Mouse (Mus musculus) ES-CJ7 (cell line): ENCODE measurements at regions not wholly inside any gene's neighbourhood (a gene's known extent, or its start where the extent isn't known, plus 50 kb on each side); places are given as distances from the start of the nearest gene placed in this dataset.

Source experiments
- DNase-seq: peaks from one replicate; pipeline ENCODE4 v3.0.0; 2011; ENCODE audit warnings: low read depth, low spot score

- DNase-seq: no peak
Observed at GRCm38 (mm10) chr3:29890764-29891163, 657.0 kb downstream of the Mecom start.

DNA sequence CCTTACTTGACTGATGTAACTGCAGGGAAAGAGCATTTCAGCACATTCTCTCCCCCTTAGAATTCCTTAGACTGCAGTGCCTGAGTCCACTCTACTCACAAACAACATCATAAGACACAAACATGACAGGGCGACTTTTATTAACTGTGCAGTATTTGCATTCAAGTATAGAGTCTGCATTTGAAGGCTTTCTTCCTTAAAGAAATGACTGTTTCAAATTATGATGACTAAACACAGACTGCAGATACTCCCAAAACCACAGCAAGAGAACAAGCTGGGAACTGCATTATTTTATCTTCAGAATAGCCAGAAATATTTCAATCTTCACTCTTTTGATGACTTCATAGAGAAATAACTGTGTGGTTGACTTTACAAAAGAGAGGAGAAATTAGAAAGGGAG is 657.5 kb downstream of the Mecom start:
- no peak for DNase-seq

GRCm38 (mm10) chr3:29889638-29890037 is 658.2 kb downstream of the Mecom start:
- no peak for DNase-seq

DNA sequence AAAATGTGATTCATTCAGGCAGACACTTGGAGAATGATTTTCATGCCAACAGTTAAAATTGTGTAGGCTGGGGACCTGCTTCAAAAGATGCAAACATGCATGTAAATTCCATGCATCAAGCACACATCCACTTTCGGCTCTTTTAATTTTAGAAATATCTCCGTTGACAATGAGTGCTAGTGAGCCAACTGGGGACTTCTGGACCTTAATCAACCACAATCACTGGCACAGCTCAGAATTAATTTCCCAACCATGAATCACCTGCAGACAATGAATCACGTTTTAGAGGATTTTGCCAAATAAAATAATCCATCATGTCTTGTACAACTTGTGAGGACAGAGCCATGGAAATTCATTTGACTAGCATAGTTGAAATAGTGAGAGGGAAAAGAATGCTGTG is 667.8 kb downstream of the Mecom start:
- DNase-seq: no peak

- DNase-seq: no peak
Observed at GRCm38 (mm10) chr3:29875768-29876167, 672.0 kb downstream of the Mecom start.

DNA sequence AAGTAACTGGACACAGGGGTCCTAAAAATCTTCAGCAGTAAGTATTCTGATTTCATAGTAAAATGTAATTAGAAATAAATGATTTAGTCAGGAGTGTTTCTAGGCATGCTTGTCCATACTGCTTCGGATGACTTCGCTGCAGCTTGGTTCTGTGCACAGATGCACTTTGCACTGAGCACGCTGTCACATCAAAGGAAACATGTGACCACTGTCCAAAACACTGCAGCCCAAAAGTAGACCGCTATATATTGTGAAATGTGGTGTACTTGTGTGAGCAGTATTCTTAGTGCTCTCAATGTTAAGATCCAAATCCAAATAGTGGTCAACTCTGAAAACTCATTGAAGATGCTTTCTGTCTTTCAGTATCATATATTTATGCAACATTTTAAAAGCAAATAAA is 685.4 kb downstream of the Mecom start:
- DNase-seq: no peak

DNA sequence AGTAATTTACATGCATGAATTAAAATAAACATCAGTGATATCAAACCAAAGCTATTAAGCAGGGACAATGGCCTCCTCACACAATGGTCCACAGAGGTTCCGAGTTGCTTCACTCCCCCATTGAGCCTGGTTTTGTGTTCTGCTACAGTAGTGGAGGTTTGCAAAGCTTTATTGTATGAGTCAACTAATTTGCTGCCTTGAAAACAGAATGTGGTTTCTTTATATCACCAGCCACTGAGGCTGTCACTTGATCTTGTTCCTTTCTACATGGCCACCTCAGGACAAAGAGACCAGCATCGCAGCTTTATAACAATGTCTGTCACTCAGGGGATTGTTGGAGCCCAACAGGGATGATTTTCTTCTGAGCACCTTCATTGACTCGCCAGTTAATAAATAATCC is 695.3 kb downstream of the Mecom start:
- DNase-seq: no peak

- DNase-seq: no peak
Observed at GRCm38 (mm10) chr3:29835432-29835831, 712.4 kb downstream of the Mecom start.

- no peak for DNase-seq
Observed at GRCm38 (mm10) chr3:29834884-29835283, 712.9 kb downstream of the Mecom start.

- DNase-seq: no peak
Observed at GRCm38 (mm10) chr3:29831346-29831745, 716.5 kb downstream of the Mecom start.

DNA sequence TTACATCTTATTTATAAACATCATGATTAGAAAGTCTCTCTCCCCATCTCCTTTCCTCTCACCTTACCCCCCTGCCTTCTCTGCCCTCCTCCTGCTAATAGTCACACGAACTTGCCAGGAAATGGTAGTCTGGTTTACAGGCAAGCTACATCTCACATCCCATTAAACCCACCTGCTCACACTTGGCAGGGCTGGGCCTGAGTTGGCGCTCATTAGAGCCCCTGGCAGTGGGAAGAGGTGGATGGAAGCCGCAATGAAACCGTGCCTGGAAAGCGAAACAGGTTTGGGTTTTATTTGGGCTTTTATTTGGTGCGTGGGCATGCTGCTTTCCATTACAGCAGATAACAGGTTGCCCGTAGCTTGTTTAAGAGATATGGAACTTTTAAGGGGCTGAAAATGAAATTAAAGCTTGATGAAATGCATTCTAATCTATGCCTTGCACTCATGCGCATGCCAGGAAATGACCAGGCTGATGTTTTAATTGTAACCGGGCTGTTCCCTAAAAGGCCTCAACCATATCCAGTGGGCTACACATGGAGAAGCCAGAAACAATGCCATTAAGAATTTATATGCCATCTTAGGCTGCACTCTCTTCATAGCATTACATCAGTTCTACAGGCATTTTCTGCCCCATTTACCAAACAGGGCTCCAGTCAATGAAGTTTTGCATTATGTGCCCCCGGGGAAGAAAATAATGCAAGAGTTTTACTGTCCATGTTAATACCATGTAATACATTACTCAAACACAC is 725.0 kb downstream of the Mecom start:
- no peak for DNase-seq

GRCm38 (mm10) chr3:29816964-29817363 is 730.8 kb downstream of the Mecom start:
- no peak for DNase-seq

GRCm38 (mm10) chr3:29813276-29813675 is 731.5 kb downstream of the Egfem1 start:
- no peak for DNase-seq

GRCm38 (mm10) chr3:29812480-29813240 is 730.8 kb downstream of the Egfem1 start:
- peak; percentile 42 for DNase-seq

DNA sequence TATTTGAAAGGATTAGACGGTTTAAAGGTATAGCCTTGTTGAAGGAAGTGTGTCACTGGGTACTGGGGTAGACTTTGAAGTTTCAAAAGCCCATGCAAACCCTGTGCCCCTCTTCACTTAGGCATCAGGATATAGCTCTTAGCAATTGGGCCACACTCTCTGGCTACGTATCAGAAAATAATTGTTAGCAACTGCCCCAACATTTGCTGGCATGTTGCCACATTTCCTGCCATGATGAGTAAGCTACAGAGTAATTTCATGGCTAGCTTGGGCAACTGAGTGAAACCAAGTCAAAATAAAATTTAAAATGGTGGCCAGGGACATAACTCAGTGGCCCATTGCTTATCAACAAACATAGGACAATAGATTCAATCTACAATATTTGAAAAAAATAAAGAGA is 724.2 kb downstream of the Egfem1 start:
- DNase-seq: no peak

- DNase-seq: no peak
Observed at GRCm38 (mm10) chr3:29803456-29803855, 721.6 kb downstream of the Egfem1 start.

DNA sequence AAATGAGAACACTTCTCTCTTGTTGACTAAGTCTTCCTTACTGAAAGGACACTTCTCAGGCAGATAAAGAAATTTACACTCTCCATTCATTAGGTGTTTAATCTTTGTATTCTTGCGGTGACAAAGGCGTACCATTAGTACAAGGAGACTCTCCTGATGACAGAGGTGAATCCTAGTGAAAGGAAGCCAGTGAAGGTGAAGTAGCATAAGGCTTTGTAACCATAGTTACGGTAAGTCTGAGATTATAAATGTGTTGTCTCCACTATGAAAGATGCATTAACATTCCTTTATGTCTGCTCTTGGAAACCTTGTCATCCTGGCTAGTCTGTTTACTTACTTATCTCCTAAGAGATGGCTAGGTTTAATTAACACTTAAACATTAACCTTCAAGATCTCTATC is 719.3 kb downstream of the Egfem1 start:
- DNase-seq: no peak

GRCm38 (mm10) chr3:29774365-29774764 is 692.5 kb downstream of the Egfem1 start:
- DNase-seq: no peak

DNA sequence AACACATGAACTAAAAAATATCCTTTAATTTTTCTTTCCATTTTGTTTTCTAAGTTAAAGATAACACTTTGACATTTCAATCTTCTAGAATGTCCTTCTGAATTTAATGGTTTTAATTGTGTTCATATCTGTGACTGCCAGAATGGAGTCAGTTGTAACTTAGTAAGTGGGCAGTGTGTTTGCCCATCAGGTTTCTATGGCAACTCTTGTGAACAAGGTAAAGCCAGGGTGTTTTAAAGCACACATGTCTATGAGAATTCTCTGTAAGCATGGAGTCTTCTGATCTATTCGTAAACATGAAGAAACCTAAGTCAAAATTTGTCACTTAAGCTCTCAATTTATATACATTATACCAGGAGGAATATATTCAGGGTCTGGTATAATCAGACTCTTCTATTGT is 689.4 kb downstream of the Egfem1 start:
- no peak for DNase-seq

DNA sequence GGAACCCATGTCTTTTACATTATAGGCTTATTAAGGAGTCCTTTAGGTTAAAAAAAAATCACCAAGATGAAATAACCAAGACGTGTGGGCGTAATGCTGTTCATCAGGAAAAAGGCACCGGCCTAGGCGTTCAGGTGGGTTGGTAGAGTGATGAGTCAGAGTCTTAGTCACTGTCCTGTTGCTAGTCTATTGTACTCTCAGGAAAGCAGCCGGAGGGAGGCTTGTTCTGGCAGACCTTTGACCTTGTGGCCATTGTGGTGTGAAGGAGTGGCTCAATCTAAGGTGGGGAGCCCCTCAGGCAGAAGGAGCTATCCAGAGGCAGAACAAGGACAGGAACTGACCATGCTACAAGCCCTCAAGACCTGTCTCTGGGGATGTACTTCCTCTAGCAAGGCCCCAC is 686.8 kb downstream of the Egfem1 start:
- peak; percentile 66 for DNase-seq

DNA sequence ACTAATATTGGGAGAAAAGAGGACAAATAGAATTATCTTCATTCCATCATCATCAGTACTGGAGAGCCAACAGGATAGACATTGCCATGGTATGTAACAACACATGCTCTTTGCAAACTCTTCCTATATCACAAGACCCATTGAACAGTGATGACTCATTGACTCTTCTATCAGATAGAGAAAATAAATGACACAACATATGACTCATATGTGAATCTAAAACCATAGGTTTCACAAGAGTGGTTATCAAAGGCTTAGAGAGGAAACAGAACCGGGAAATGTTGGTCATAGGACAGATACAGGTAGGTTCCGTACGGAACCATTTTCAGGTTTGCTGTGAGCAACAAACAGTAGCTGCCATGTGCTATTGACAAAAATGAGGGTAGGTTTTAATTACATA is 682.2 kb downstream of the Egfem1 start:
- DNase-seq: no peak

DNA sequence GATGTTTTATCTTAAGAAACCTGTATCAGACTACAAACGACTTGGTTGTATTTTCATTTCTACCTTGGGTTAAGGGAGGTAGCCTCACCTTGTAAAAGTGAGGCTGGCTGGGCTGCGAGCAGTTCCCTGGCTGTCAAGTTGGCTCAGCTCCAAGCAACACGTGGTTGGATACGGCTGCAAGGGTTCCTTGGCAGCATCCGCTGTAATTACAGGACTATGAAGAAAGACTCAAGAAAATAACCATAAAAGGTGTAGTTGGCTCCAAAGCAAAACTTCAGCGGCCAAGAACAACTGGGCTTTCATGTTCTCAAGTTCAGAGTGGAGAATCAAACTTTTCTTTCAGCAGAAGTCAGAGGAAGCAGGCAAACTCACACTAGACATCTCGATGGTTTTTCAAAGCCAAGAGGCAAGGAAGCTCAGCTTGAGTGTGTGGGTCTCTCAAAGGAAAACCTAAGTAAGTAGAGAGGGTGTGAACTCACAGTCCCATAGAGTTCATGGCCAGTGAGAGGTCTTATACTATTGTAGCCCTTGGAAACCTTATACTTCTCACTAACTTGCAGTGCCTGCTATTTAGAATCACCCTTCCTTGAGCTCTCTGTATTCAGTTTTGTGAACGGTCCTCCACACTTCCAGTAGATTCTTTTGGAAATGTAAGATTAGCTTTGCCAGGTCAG is 676.1 kb downstream of the Egfem1 start:
- no peak for DNase-seq
